Mouse (Mus musculus): ENCODE data around the gene Tmem231. TPM values are rescaled to one million over a fixed set of nuclear protein-coding genes. Genes with fewer than 3 reads are reported as not detected.

The Tmem231 gene
- polyA plus RNA-seq, 1 experiment from 2014 or later = 11.5 TPM

DNA sequence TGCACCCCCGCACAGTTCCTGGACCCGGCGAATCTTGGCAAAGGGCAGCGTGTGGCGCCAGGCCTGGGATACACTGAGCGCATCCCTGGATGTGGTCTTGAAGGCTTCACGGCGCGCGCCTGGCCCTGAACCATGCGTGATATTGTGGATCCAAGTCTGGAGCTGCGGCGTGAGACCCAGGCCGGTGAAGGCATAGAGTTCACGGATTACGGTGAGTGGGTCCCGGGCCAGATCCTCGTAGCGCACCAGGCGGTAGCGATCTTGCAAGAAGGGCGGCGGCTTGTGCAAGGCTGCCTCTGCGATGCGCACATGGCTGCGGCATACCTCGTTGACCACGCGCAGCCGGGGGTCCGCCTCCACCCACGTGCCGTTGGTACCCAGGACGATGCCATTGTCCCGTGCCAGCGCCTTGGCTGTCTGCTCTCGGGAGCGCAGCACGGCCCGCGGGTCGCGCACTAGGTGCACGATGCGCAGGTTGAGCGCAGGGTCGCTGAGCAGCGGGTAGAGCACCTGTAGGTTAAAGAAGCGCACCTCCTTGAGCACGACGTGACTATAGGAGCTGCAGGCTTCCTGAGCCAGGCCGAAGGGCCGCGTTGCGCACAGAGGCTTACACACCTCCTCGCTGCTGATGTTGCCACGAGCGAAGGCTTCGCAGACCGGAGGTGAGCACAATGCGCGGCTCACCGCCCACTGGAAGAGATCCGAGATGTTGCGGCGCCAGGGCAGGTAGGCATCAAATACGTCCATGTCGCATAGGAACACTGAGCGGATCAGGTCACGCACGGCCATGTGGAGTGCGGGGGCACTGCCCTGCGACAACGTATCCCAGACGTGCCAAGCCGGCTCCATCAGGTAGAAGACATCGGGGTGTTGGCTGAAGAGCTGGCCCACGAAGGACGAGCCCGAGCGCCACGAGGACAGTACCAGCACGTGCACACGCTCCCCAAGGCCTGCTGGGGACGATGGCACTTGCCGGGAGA lies 43.5 kb downstream of the Tmem231 start:
- peak; percentile 27; the same call in 1 of the 2 replicates for ATAC-seq
- Histone ChIP-seq H3K27me3 (replicated peaks) (peaks cover 22% of the 10 kb centered on the region), H3K36me3 (no peaks in the 10 kb centered on the region), H3K9ac (no peak overlapping the region; the same call in 1 of the 2 replicates), H3K27ac (no peak overlapping the region), H3K9me3 (no peaks in the 10 kb centered on the region), H3K4me2 (replicated peaks) (peak overlapping the region; percentile 53), H3K4me3 (replicated peaks) (peak overlapping the region; percentile 25), H3K4me1 (replicated peaks) (peaks cover 17% of the 10 kb centered on the region)
- WGBS = 16% methylated on average over 86 of the region's 86 CpGs

DNA sequence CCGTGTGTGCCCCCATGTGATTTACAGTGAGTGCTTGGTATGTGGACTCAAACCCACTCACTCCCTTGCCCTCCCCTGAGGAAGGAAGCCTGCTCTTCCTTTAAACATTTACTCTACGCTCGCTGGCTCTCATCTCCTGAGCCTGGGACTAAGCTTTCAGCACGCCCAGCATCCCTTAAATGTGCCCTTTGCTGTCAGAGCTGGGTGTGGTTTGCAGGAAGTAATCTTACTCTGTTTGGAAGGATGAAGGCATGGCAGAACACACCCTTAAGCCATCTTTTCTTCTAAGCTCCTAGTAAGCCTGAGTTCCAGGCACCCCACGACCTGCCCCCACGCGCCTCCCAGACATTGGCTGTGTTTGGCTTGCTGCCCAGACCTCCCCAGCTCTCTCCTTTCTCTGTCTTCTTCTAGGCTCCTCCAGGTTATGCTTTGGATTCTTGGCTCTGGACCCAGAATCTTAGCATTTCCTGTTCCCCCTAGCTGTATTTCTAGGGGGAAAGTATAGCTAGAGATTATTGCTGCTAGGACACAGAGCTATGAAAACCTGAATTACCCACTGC lies 45.5 kb downstream of the Tmem231 start:
- peaks cover 22% of the 10 kb centered on the region for H3K27me3 ChIP-seq (replicated peaks)
- peak; percentile 38 for ATAC-seq
- H3K4me3 ChIP-seq (replicated peaks) = no peak overlapping the region
- H3K4me1 ChIP-seq (replicated peaks) = peaks cover 17% of the 10 kb centered on the region
- H3K9ac ChIP-seq = no peak overlapping the region
- H3K9me3 ChIP-seq = no peaks in the 10 kb centered on the region
- H3K4me2 ChIP-seq (replicated peaks) = no peak overlapping the region; the same call in 1 of the 2 replicates
- H3K36me3 ChIP-seq = no peaks in the 10 kb centered on the region
- WGBS = 29% methylated on average over 7 of the region's 7 CpGs
- no peak overlapping the region for H3K27ac ChIP-seq

DNA sequence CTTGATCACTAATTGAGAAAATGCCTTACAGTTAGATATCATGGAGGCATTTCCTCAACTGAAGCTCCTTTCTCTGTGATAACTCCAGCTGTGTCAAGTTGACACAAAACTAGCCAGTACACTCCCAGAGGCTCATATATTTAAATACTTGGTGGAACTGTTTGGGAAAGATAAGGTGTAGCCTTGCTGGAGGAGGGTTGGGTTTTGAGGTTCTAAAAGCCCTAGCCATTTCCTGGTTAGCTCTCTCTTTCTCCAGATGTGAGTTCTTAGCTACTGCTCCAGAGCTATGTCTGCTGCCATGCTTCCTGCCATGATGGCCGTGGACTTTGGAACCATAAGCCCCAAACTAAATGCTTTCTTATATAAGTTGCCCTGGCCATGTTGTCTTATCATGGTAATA lies 46.2 kb downstream of the Tmem231 start:
- Histone ChIP-seq H3K27me3 (replicated peaks) (peaks cover 22% of the 10 kb centered on the region), H3K4me3 (replicated peaks) (no peak overlapping the region), H3K9ac (no peak overlapping the region), H3K27ac (no peak overlapping the region), H3K9me3 (no peaks in the 10 kb centered on the region), H3K4me2 (replicated peaks) (no peak overlapping the region), H3K36me3 (no peaks in the 10 kb centered on the region), H3K4me1 (replicated peaks) (peaks cover 17% of the 10 kb centered on the region)
- WGBS = 73% methylated on average over 1 of the region's 1 CpGs
- ATAC-seq = no peak

DNA sequence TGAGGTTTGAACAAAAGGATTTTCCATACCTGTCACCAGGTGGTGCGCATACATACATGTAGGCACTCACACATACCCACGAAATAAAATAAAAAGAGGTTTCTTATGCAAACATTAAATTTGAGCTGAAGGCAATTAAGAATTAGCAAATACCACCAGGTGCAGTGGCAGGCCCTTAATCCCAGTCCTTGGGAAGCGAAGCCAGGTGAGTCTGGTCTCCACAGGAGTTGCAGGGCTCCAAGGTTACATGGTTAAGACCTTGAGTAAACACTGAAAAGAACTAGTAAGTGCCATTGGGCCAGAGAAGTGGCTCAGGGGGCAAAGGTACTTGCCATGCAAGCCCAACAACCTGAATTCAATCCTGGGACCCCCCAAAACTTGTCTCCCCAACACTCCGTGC lies 50.1 kb downstream of the Tmem231 start:
- Histone ChIP-seq H3K4me1 (replicated peaks) (peaks cover 7% of the 10 kb centered on the region; the same call in 1 of the 2 replicates), H3K27me3 (replicated peaks) (no peaks in the 10 kb centered on the region), H3K4me2 (replicated peaks) (no peak overlapping the region), H3K9ac (no peak overlapping the region), H3K9me3 (no peaks in the 10 kb centered on the region), H3K27ac (no peak overlapping the region), H3K4me3 (replicated peaks) (no peak overlapping the region), H3K36me3 (no peaks in the 10 kb centered on the region)
- 72% methylated on average over 4 of the region's 4 CpGs for WGBS
- no peak for ATAC-seq

DNA sequence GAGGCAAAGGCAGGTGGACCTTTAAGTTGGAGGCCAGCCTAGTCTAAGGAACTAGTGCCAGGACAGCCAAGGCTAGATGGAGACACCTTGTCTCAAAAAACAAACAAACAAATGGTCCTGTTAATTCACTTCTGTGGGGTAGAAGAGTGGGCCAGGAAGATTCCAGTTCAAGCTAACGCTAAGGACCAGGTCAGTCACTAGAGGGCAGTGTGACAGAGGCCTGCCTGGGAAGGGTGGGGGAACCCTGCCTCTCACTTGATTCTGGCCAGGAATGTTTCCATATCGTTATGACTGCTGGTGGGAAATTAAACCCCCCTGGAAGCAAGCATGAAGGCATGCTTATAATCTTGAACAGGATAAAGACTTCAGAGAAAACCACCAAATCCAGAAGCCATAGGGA lies 52.1 kb downstream of the Tmem231 start:
- H3K4me3 ChIP-seq (replicated peaks) = no peak overlapping the region
- H3K4me2 ChIP-seq (replicated peaks) = no peak overlapping the region
- H3K9me3 ChIP-seq = no peaks in the 10 kb centered on the region
- H3K36me3 ChIP-seq = no peaks in the 10 kb centered on the region
- no peak for ATAC-seq
- 2% methylated on average over 2 of the region's 2 CpGs for WGBS
- H3K9ac ChIP-seq = no peak overlapping the region
- H3K27ac ChIP-seq = no peak overlapping the region
- no peaks in the 10 kb centered on the region for H3K27me3 ChIP-seq (replicated peaks)
- H3K4me1 ChIP-seq (replicated peaks) = no peaks in the 10 kb centered on the region

DNA sequence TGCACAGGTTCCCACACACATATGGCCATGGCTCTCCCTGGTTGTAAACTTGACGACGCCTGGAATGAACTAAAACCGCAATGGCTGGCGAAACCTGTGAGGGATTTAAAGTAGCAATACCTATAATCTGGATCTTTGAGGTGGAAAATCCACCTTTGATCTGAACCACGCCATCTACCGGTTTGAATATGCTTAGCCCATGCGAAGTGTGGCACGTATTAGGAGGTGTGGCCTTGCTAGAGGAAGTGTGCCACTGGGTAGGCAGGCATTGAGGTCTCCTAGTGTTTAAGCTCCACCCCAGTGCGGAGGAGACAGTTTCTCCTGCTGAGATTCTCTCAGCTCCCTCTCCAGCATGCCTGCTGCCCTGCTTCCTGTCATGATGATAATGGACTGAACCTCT lies 56.0 kb downstream of the Tmem231 start:
- Histone ChIP-seq H3K4me3 (replicated peaks) (no peak overlapping the region), H3K9ac (no peak overlapping the region), H3K4me2 (replicated peaks) (no peak overlapping the region), H3K27me3 (replicated peaks) (no peaks in the 10 kb centered on the region), H3K9me3 (no peaks in the 10 kb centered on the region), H3K36me3 (no peaks in the 10 kb centered on the region), H3K27ac (no peak overlapping the region), H3K4me1 (replicated peaks) (no peaks in the 10 kb centered on the region)
- no peak for ATAC-seq
- 72% methylated on average over 9 of the region's 9 CpGs for WGBS

DNA sequence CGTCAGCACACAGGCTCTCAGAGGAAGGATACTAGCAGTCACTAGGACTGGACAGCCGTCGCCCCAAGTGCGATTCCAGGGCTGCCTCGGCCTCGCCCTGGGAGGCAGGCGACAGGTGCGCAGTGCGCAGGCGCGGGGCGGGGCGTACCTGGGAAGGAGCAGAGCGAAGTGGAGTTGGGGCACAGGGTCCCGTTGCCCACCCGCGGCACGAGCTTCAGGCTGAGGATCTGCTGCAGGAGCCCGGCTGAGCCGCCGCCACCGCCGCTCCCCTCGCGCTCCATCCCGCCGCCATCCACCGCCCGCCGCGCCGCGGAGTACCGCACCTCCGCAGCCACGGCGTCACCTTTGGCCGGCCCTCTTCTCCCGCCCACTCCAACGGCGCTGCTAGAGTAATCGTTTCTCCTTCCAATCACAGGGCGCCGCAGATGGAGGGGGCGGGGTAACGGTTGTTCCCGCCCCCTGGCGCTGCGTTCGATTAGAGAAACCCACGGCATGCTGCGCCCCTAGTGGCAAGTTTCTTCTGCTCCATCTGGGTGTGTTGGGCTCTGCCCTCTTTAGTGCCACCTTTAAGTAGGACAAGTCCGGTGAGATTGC lies 57.2 kb downstream of the Tmem231 start, which contains the start of gene Tmem170:
Gene Tmem170 (minus strand): TSS at position 396 of the 594 bp plus-strand sequence.
- peak within 1 kb of the TSS; percentile 78 for H3K4me2 ChIP-seq (replicated peaks)
- peak within 1 kb of the TSS; percentile 83 for H3K4me3 ChIP-seq (replicated peaks)
- no peaks in the 10 kb centered on the region for H3K27me3 ChIP-seq (replicated peaks)
- H3K36me3 ChIP-seq = no peaks in the 10 kb centered on the region
- no peaks in the 10 kb centered on the region for H3K9me3 ChIP-seq
- peak within 1 kb of the TSS; percentile 81 for H3K27ac ChIP-seq
- WGBS = under 1% methylated on average over 53 of the region's 53 CpGs
- peak within 1 kb of the TSS; percentile 82 for H3K9ac ChIP-seq
- no peaks in the 10 kb centered on the region for H3K4me1 ChIP-seq (replicated peaks)
- ATAC-seq = peak; percentile 99

DNA sequence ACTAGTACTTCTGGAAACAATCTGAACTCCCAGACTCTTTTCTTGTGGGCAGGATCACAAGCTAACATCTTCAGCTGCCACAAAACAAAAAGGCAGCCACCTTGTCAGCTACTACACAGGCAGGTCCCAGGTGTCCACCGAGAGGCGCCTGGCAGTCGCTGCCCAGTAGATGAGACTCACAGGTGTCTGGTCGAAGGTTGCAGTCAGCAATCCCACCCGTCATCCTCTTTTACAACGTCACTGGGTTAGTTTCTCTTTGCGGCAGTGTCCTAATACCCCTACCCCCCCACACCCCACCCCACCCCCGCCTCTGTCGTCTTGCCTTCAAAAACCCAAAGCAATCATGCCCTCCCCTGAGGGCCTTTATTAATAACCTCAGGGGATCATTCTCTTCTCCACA lies 57.9 kb downstream of the Tmem231 start:
- peak overlapping the region; percentile 81 for H3K27ac ChIP-seq
- H3K4me2 ChIP-seq (replicated peaks) = peak overlapping the region; percentile 78
- H3K27me3 ChIP-seq (replicated peaks) = no peaks in the 10 kb centered on the region
- no peaks in the 10 kb centered on the region for H3K9me3 ChIP-seq
- peak; percentile 27 for ATAC-seq
- no peaks in the 10 kb centered on the region for H3K36me3 ChIP-seq
- peak overlapping the region; percentile 83 for H3K4me3 ChIP-seq (replicated peaks)
- no peaks in the 10 kb centered on the region for H3K4me1 ChIP-seq (replicated peaks)
- peak overlapping the region; percentile 82 for H3K9ac ChIP-seq
- WGBS = 14% methylated on average over 9 of the region's 9 CpGs

DNA sequence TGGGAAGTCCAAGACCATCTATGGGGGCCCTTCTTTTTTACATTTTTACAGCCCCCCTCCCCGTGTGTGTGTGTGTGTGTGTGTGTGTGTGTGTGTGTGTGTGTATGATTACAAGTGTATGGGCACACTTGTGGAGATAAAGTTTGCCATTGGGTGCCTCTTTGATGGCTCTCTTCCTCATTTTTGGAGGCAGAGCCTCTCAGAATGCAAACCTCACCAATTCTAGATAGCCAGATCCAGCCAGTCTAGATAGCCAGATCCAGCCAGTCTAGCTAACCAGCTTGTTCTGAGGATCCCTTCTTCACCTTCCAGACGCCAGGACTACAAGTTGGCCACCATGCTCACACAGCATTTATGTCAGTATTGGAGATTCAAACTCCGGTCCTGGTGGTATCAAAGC lies 62.4 kb downstream of the Tmem231 start:
- H3K9ac ChIP-seq = no peak overlapping the region
- H3K4me3 ChIP-seq (replicated peaks) = no peak overlapping the region
- no peaks in the 10 kb centered on the region for H3K4me1 ChIP-seq (replicated peaks)
- H3K27ac ChIP-seq = no peak overlapping the region
- H3K4me2 ChIP-seq (replicated peaks) = no peak overlapping the region
- no peaks in the 10 kb centered on the region for H3K36me3 ChIP-seq
- WGBS = 89% methylated on average over 3 of the region's 3 CpGs
- no peaks in the 10 kb centered on the region for H3K27me3 ChIP-seq (replicated peaks)
- H3K9me3 ChIP-seq = no peaks in the 10 kb centered on the region
- ATAC-seq = no peak

DNA sequence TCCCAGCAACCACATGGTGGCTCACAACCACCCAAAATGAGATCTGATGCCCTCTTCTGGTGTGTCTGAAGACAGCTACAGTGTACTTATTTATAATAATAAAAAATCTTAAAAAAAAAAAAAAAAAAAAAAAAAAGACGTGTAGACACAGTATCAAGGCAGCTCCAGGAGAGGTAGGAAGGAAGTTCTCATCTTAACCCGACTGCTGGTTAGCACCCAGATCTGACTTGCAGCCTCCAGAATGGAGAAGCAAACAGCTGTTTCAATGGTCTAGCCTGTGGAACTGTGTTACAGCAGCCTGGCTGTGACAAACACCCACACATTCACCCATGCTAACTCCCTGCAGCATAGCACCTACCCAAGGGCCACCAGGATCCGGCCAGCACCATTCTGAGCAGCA lies 63.3 kb downstream of the Tmem231 start:
- Histone ChIP-seq H3K4me1 (replicated peaks) (no peaks in the 10 kb centered on the region), H3K36me3 (no peaks in the 10 kb centered on the region), H3K27ac (no peak overlapping the region), H3K4me3 (replicated peaks) (no peak overlapping the region), H3K9ac (no peak overlapping the region), H3K27me3 (replicated peaks) (no peaks in the 10 kb centered on the region), H3K9me3 (no peaks in the 10 kb centered on the region), H3K4me2 (replicated peaks) (no peak overlapping the region)
- ATAC-seq = no peak
- 89% methylated on average over 3 of the region's 3 CpGs for WGBS

DNA sequence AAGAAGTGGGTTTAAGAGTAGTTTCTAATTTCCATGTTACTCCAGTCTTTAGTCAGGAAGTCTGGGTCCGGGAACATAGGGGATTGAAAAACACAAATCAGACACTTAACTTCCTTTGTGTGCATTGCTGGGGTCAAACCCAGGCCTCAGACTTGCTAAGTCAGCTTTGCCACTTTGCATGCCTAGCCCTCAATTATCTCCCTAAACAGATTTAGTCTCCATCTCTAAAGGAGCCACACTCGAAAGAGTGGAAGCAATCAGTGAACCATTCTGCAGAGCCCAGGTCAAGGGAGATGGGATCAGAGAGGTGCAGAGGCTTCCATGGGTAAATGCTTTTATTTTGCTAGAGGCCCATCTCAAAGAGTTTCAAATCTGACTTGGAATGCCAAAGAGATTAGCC lies 65.0 kb downstream of the Tmem231 start:
- Histone ChIP-seq H3K4me1 (replicated peaks) (no peaks in the 10 kb centered on the region), H3K36me3 (no peaks in the 10 kb centered on the region), H3K27ac (no peak overlapping the region), H3K27me3 (replicated peaks) (no peaks in the 10 kb centered on the region), H3K4me2 (replicated peaks) (no peak overlapping the region), H3K9me3 (no peaks in the 10 kb centered on the region), H3K4me3 (replicated peaks) (no peak overlapping the region), H3K9ac (no peak overlapping the region)
- no peak for ATAC-seq
- WGBS = 55% methylated on average over 2 of the region's 2 CpGs

DNA sequence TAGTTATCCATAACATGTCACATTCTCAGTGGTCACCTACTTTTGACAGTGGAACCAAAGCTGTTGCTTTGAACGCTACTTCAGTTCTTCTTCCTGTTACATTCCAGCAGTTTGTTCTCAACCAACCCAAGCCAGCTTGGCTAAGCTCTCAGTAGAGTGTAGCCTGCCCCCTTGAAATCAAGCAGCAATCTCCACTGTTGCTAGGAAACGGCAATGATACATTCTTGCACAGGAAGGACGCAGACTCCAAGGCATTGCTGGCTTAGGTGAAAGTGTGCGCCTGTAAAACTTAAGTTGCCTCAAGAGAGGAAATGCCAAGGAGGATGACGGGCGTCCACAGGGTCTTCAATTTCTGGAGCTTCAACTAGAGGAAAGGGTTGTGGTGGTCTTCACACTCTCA lies 67.8 kb downstream of the Tmem231 start:
- Histone ChIP-seq H3K27ac (no peak overlapping the region), H3K4me2 (replicated peaks) (no peak overlapping the region), H3K27me3 (replicated peaks) (no peaks in the 10 kb centered on the region), H3K4me1 (replicated peaks) (no peaks in the 10 kb centered on the region), H3K36me3 (no peaks in the 10 kb centered on the region), H3K4me3 (replicated peaks) (no peak overlapping the region), H3K9ac (no peak overlapping the region), H3K9me3 (no peaks in the 10 kb centered on the region)
- 78% methylated on average over 6 of the region's 6 CpGs for WGBS
- ATAC-seq = no peak
